Mouse (Mus musculus): Measurements from ENCODE around the gene Slc17a7. TPM values are rescaled to one million over a fixed set of nuclear protein-coding genes. Genes with fewer than 3 reads are reported as not detected.

Gene Slc17a7
- total and polyA plus RNA-seq, 3 experiments = 0.11 TPM; not detected in 2

GRCm38 (mm10) chr7:45193871-45194785, 30.4 kb downstream of the Slc17a7 start:
- H3K79me2 ChIP-seq (replicated peaks; ENCODE audit: control insufficient read depth, extremely low read depth, insufficient read depth, poor library complexity, severe bottlenecking) = no peaks in the 10 kb centered on the region
- in situ Hi-C loops (cut with MboI; ENCODE audit: low pct_ligation_motif_present, low pct_unique_long_range_greater_than_20kb, low sequenced_read_pairs) (no loop called here), dilution Hi-C loops (cut with MboI; ENCODE audit: extremely low pct_ligation_motif_present, extremely low pct_unique_long_range_greater_than_20kb, low sequenced_read_pairs) (no loop called here)
- no peak for TF ChIP-seq MYC (IDR thresholded peaks at IDR 0.05; ENCODE audit: low read depth, low read length)
- TF ChIP-seq BHLHE40 (IDR thresholded peaks at IDR 0.05; ENCODE audit: low read depth, low read length) = no peak
- TF ChIP-seq RAD21 (IDR thresholded peaks at IDR 0.05; ENCODE audit: low read depth, low read length) = no peak
- no peak for TF ChIP-seq ZKSCAN1 (IDR thresholded peaks at IDR 0.05; ENCODE audit: borderline replicate concordance, low read depth, low read length)
- TF ChIP-seq TBP (conservative IDR thresholded peaks at IDR 0.05; ENCODE audit: low read depth, low read length) = no peak
- peaks cover 0 to 22% of the 10 kb centered on the region in 2 experiments; a peak in 3 of 4 replicates for H3K4me1 ChIP-seq (ENCODE audit: control insufficient read depth in 1 of 2, insufficient read depth in 2 of 2)
- no peak overlapping the region for H3K4me2 ChIP-seq (ENCODE audit: insufficient read depth, low read depth, poor library complexity, severe bottlenecking)
- no peaks in the 10 kb centered on the region for H3K36me3 ChIP-seq (replicated peaks in 1 of 2; ENCODE audit: control insufficient read depth in 1 of 2, insufficient read depth in 1 of 2, low read length in 1 of 2)
- no peak overlapping the region for H3K4me3 ChIP-seq (replicated peaks in 1 of 3; ENCODE audit: low read depth in 2 of 3, low read length in 2 of 3, poor library complexity in 1 of 3)
- no peak overlapping the region for H3K27ac ChIP-seq (ENCODE audit: insufficient read depth, low read depth)
- H3K27me3 ChIP-seq (replicated peaks) = peaks cover 77% of the 10 kb centered on the region
- no peak for DNase-seq (ENCODE audit: extremely low read depth)
- no peak overlapping the region for H3K9ac ChIP-seq (ENCODE audit: insufficient read depth, low read depth)
- H3K9me3 ChIP-seq (replicated peaks; ENCODE audit: low read length) = no peaks in the 10 kb centered on the region

- TF ChIP-seq BHLHE40 (IDR thresholded peaks at IDR 0.05; ENCODE audit: low read depth, low read length) (no peak), NRF1 (IDR thresholded peaks at IDR 0.05; ENCODE audit: low read depth, low read length) (no peak), MAZ (IDR thresholded peaks at IDR 0.05; ENCODE audit: low read depth, low read length) (no peak), ZC3H11A (IDR thresholded peaks at IDR 0.05; ENCODE audit: low read depth, low read length) (no peak), SMC3 (IDR thresholded peaks at IDR 0.05; ENCODE audit: low read depth, low read length) (no peak), MEF2A (IDR thresholded peaks at IDR 0.05; ENCODE audit: borderline replicate concordance, low read depth, low read length) (0 out of 2 replicates have a peak, but pooled peaks have one; percentile 28)
- no peak overlapping the region for H3K9ac ChIP-seq (ENCODE audit: insufficient read depth, low read depth)
- H3K4me3 ChIP-seq (replicated peaks in 1 of 3; ENCODE audit: low read depth in 2 of 3, low read length in 2 of 3, poor library complexity in 1 of 3) = no peak overlapping the region
- peaks cover 0 to 22% of the 10 kb centered on the region in 2 experiments; a peak in 2 of 4 replicates for H3K4me1 ChIP-seq (ENCODE audit: control insufficient read depth in 1 of 2, insufficient read depth in 2 of 2)
- no peaks in the 10 kb centered on the region for H3K79me2 ChIP-seq (replicated peaks; ENCODE audit: control insufficient read depth, extremely low read depth, insufficient read depth, poor library complexity, severe bottlenecking)
- no peak overlapping the region for H3K27ac ChIP-seq (ENCODE audit: insufficient read depth, low read depth)
- in situ Hi-C loops (cut with MboI; ENCODE audit: low pct_ligation_motif_present, low pct_unique_long_range_greater_than_20kb, low sequenced_read_pairs) (no loop called here), dilution Hi-C loops (cut with MboI; ENCODE audit: extremely low pct_ligation_motif_present, extremely low pct_unique_long_range_greater_than_20kb, low sequenced_read_pairs) (no loop called here)
- H3K36me3 ChIP-seq (replicated peaks in 1 of 2; ENCODE audit: control insufficient read depth in 1 of 2, insufficient read depth in 1 of 2, low read length in 1 of 2) = no peaks in the 10 kb centered on the region
- DNase-seq (ENCODE audit: extremely low read depth) = no peak
- H3K9me3 ChIP-seq (replicated peaks; ENCODE audit: low read length) = no peaks in the 10 kb centered on the region
- peaks cover 71% of the 10 kb centered on the region for H3K27me3 ChIP-seq (replicated peaks)
- no peak overlapping the region for H3K4me2 ChIP-seq (ENCODE audit: insufficient read depth, low read depth, poor library complexity, severe bottlenecking)
Measured at GRCm38 (mm10) chr7:45195341-45196175, 31.8 kb downstream of the Slc17a7 start.
